Mouse (Mus musculus): Measurements from ENCODE around the gene Sec14l2. TPM values are rescaled to one million over a fixed set of nuclear protein-coding genes. Genes with fewer than 3 reads are reported as not detected.
A peak's percentile ranks its signal among the peaks of the same experiment; 100 is the strongest.

The Sec14l2 gene
- total and polyA plus RNA-seq, 2 experiments = 302 to 349 TPM

DNA sequence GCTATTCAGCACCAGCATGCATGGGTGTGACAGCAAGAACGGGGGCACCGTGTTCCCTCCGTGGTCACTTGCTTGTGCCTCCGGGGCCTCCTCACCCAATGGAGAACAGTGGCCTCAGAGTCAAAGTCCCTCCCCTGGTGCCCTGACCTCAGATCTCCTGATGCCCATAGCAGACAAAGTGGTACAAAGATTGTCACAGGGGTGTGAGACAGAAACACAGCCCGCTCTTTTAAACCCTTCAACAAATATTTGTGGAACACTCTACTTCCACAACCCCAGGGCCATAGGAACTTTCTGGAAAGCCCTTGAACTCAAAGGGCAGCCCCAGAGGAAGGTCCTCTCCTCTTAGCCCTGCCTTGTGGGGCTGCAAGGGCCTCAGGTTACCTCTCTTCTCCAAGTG lies 989 bp downstream of the Sec14l2 start:
- Histone ChIP-seq H3K9ac (ENCODE audit: low read depth, low read length) (peak overlapping the region; percentile 41; the same call in 1 of the 2 replicates), H3K36me3 (ENCODE audit: control insufficient read depth, insufficient read depth, low read length) (no peaks in the 10 kb centered on the region), H3K79me2 (ENCODE audit: control insufficient read depth, insufficient read depth, low read length) (peaks cover 8% of the 10 kb centered on the region; the same call in 1 of the 2 replicates), H3K4me1 (ENCODE audit: control insufficient read depth, insufficient read depth, low read length) (peaks cover 27% of the 10 kb centered on the region), H3K4me3 (ENCODE audit: insufficient read depth, low read depth, low read length) (no peak overlapping the region), H3K27ac (replicated peaks; ENCODE audit: insufficient read depth, low read depth, low read length) (peak overlapping the region; percentile 89), H3K27me3 (ENCODE audit: control insufficient read depth, insufficient read depth, low read length) (no peaks in the 10 kb centered on the region)
- TF ChIP-seq CTCF (IDR thresholded peaks at IDR 0.05; ENCODE audit: low read depth, low read length) = no peak
- DNase-seq (ENCODE audit: extremely low read depth, low read depth, low spot score) = peak; percentile 94
- 25% methylated on average over 5 of the region's 5 CpGs for WGBS

DNA sequence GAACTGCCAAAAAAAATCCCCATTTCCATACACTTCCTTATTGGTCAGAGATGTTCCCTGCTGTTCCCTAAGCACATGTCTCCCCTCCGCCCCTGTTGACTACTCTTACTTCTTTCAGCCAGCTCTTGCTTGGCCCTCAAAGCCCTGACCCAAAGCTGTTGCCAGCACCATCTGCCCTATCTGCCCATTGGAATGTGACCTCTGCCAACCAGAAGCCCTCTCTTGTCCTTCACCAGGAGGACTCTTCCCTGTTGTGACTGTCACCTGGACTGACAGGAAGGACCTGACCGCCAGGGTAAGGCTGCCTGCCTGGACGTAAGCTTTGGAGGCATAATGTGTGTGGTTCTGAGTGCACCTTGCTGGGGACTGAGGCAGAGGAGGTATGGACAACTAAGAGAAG lies 1.5 kb downstream of the Sec14l2 start:
- peak overlapping the region; percentile 41 for H3K9ac ChIP-seq (ENCODE audit: low read depth, low read length)
- TF ChIP-seq POLR2A (IDR thresholded peaks at IDR 0.05; ENCODE audit: extremely low read depth, insufficient read depth, low read length) (no peak), CTCF (IDR thresholded peaks at IDR 0.05; ENCODE audit: low read depth, low read length) (no peak)
- H3K27ac ChIP-seq (replicated peaks; ENCODE audit: insufficient read depth, low read depth, low read length) = peak overlapping the region; percentile 89
- 28% methylated on average over 3 of the region's 3 CpGs for WGBS
- peak; percentile 92 for DNase-seq (ENCODE audit: extremely low read depth, low read depth, low spot score)
- peaks cover 27% of the 10 kb centered on the region for H3K4me1 ChIP-seq (ENCODE audit: control insufficient read depth, insufficient read depth, low read length)
- no peaks in the 10 kb centered on the region for H3K27me3 ChIP-seq (ENCODE audit: control insufficient read depth, insufficient read depth, low read length)
- H3K4me3 ChIP-seq (ENCODE audit: insufficient read depth, low read depth, low read length) = no peak overlapping the region
- H3K79me2 ChIP-seq (ENCODE audit: control insufficient read depth, insufficient read depth, low read length) = peaks cover 8% of the 10 kb centered on the region; the same call in 1 of the 2 replicates
- H3K36me3 ChIP-seq (ENCODE audit: control insufficient read depth, insufficient read depth, low read length) = no peaks in the 10 kb centered on the region

DNA sequence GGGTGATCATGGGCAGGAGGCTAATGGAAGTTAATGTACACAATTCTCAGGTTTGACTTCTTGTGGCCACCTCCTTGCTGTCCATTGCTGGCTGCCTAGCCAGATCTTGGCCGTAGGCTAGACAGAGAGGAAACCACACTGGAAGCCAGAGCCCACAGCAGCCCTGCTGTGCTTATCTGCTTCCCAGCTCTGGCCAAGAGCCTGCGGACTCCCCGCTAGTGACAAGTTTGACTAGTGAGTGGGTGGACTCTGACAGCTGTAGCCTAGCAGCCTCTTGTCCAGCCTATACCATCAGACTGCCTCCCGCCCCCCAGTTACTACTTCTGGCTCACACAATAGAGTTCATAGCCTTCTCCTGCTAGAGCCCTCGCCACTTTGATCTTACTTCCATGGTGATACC lies 3.6 kb downstream of the Sec14l2 start:
- Histone ChIP-seq H3K4me1 (ENCODE audit: control insufficient read depth, insufficient read depth, low read length) (peaks cover 29% of the 10 kb centered on the region), H3K27ac (replicated peaks; ENCODE audit: insufficient read depth, low read depth, low read length) (no peak overlapping the region), H3K4me3 (ENCODE audit: insufficient read depth, low read depth, low read length) (no peak overlapping the region), H3K9ac (ENCODE audit: low read depth, low read length) (no peak overlapping the region), H3K27me3 (ENCODE audit: control insufficient read depth, insufficient read depth, low read length) (no peaks in the 10 kb centered on the region), H3K79me2 (ENCODE audit: control insufficient read depth, insufficient read depth, low read length) (peaks cover 11% of the 10 kb centered on the region; the same call in 1 of the 2 replicates), H3K36me3 (ENCODE audit: control insufficient read depth, insufficient read depth, low read length) (peaks cover 5% of the 10 kb centered on the region; the same call in 1 of the 2 replicates)
- peak; percentile 22 for DNase-seq (ENCODE audit: extremely low read depth, low read depth, low spot score)
- TF ChIP-seq POLR2A (IDR thresholded peaks at IDR 0.05; ENCODE audit: extremely low read depth, insufficient read depth, low read length) = no peak
- TF ChIP-seq CTCF (IDR thresholded peaks at IDR 0.05; ENCODE audit: low read depth, low read length) = no peak
- WGBS = 39% methylated on average over 5 of the region's 5 CpGs

DNA sequence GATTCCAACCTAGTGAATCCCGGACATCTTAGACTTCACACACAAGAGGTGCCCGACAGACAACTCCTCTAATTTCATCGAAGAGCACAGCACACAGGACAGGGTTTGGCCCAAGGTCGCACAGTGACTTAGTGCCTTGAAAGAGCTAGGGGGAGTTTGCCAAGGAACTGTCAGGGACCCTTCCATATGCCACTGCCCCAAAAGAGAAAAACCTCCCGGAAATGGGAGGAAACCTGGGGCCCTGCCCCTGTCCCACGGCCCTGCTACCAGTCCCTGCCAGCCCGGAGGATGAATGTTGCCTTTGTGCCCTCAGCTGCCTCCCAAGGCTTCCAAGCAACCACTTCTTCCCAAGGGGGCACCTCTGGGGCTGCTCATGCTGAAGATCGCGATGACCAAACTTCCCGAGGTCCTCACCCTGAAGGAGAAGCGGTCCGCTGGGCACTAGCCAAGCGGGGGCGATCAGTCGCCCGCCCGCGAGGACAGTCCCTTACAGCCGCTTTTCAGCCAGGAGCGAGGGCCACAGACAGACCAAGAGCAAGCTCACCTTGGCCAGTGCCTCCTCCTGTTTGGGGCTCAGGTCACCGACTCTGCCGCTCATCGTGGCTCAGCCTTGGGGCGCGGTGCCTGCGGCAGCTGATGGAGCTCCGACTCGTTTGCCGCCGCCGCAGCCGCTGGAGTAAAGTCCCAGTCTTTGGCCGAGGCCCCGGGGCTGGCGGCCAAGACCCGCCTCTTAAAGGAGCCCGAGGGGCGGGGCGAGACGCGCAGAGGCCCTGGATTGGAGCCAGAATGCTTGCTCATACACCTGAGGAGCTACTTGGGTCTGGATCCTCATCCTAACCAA lies 4.9 kb downstream of the Sec14l2 start:
- H3K36me3 ChIP-seq (ENCODE audit: control insufficient read depth, insufficient read depth, low read length) = peaks cover 5% of the 10 kb centered on the region; the same call in 1 of the 2 replicates
- DNase-seq (ENCODE audit: extremely low read depth, low read depth, low spot score) = peak; percentile 53
- H3K4me3 ChIP-seq (ENCODE audit: insufficient read depth, low read depth, low read length) = peak overlapping the region; percentile 92
- TF ChIP-seq POLR2A (IDR thresholded peaks at IDR 0.05; ENCODE audit: extremely low read depth, insufficient read depth, low read length) (peak; percentile 94), CTCF (IDR thresholded peaks at IDR 0.05; ENCODE audit: low read depth, low read length) (no peak)
- H3K79me2 ChIP-seq (ENCODE audit: control insufficient read depth, insufficient read depth, low read length) = peaks cover 11% of the 10 kb centered on the region; the same call in 1 of the 2 replicates
- 2% methylated on average over 41 of the region's 41 CpGs for WGBS
- H3K27ac ChIP-seq (replicated peaks; ENCODE audit: insufficient read depth, low read depth, low read length) = peak overlapping the region; percentile 98
- peak overlapping the region; percentile 96 for H3K9ac ChIP-seq (ENCODE audit: low read depth, low read length)
- H3K27me3 ChIP-seq (ENCODE audit: control insufficient read depth, insufficient read depth, low read length) = no peaks in the 10 kb centered on the region
- H3K4me1 ChIP-seq (ENCODE audit: control insufficient read depth, insufficient read depth, low read length) = peaks cover 32% of the 10 kb centered on the region

DNA sequence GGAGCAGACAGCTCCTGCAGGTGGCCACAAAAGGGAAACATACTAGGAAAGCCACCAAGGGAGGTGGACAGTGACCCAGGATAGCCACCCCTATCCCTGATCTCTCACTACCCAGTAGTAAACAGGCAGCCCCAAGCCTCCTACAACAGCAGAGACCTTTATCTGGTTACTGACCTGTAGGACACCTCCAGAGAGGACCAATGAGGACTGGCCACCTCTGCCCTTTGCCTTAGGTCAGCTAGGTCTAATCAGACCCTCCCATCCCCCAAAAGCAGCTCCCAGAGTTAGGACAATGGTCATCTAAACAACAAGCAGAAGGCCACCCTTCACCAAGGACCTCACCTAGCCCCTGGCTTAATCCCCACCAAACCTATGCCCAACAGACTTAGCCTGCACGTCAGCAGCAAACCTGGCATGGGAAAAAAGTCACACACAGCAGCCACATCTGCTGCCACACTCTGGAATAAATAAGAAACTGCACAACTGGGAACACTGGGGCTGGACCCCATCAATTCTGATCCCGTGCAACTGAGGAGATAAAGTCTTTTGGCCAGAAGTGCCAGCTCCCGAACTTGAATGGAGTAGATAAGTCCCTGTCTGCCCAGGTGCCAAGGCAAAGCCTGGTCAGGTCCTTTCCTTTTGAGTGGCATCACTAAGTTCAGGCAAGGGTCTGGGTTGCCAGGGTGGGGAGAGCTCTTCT lies 5.7 kb downstream of the Sec14l2 start:
- Histone ChIP-seq H3K27me3 (ENCODE audit: control insufficient read depth, insufficient read depth, low read length) (no peaks in the 10 kb centered on the region), H3K4me3 (ENCODE audit: insufficient read depth, low read depth, low read length) (peak overlapping the region; percentile 92), H3K9ac (ENCODE audit: low read depth, low read length) (peak overlapping the region; percentile 96), H3K79me2 (ENCODE audit: control insufficient read depth, insufficient read depth, low read length) (peaks cover 11% of the 10 kb centered on the region; the same call in 1 of the 2 replicates), H3K27ac (replicated peaks; ENCODE audit: insufficient read depth, low read depth, low read length) (peak overlapping the region; percentile 98), H3K36me3 (ENCODE audit: control insufficient read depth, insufficient read depth, low read length) (peaks cover 5% of the 10 kb centered on the region; the same call in 1 of the 2 replicates), H3K4me1 (ENCODE audit: control insufficient read depth, insufficient read depth, low read length) (peaks cover 30% of the 10 kb centered on the region)
- TF ChIP-seq POLR2A (IDR thresholded peaks at IDR 0.05; ENCODE audit: extremely low read depth, insufficient read depth, low read length) (peak; percentile 49; the same call in 1 of the 2 replicates), CTCF (IDR thresholded peaks at IDR 0.05; ENCODE audit: low read depth, low read length) (0 out of 2 replicates have a peak, but pooled peaks have one; percentile 11)
- 4% methylated on average over 3 of the region's 3 CpGs for WGBS
- peak; percentile 99 for DNase-seq (ENCODE audit: extremely low read depth, low read depth, low spot score)
